Mouse (Mus musculus) telencephalon, adult 2 months (tissue): ENCODE data around the gene Mfap4.

Experiments used
- DNase-seq: peaks from one replicate; pipeline ENCODE4 v3.0.0-alpha.2; 2011; ENCODE audit warnings: low read depth, low spot score

Gene Mfap4

GRCm38 (mm10) chr11:61484613-61485540 is at the start of gene Mfap4:
Gene Mfap4, plus strand, starts transcription at chr11:61485431.
- DNase-seq = peak; percentile 63

- no peak for DNase-seq
Observed at GRCm38 (mm10) chr11:61436298-61436697, 48.9 kb upstream of the Mfap4 start.

GRCm38 (mm10) chr11:61439170-61439569 is 46.1 kb upstream of the Mfap4 start:
- no peak for DNase-seq

GRCm38 (mm10) chr11:61440416-61440815 is 44.8 kb upstream of the Mfap4 start:
- no peak for DNase-seq

- DNase-seq = peak; percentile 75
Observed at GRCm38 (mm10) chr11:61441670-61442069, 43.6 kb upstream of the Mfap4 start.

GRCm38 (mm10) chr11:61443807-61444206 is 41.4 kb upstream of the Mfap4 start:
- no peak for DNase-seq

- DNase-seq = no peak
Observed at GRCm38 (mm10) chr11:61447296-61447695, 37.9 kb upstream of the Mfap4 start.

- DNase-seq = no peak
Observed at GRCm38 (mm10) chr11:61448041-61448440, 37.2 kb upstream of the Mfap4 start.

GRCm38 (mm10) chr11:61448599-61449225 is 36.5 kb upstream of the Mfap4 start:
- no peak for DNase-seq

- DNase-seq = no peak
Observed at GRCm38 (mm10) chr11:61449499-61450292, 35.5 kb upstream of the Mfap4 start.

- DNase-seq = no peak
Observed at GRCm38 (mm10) chr11:61464071-61464470, 21.2 kb upstream of the Mfap4 start.

GRCm38 (mm10) chr11:61465422-61465821 is 19.8 kb upstream of the Mfap4 start:
- no peak for DNase-seq

GRCm38 (mm10) chr11:61468534-61468933 is 16.7 kb upstream of the Mfap4 start:
- DNase-seq = no peak

- no peak for DNase-seq
Observed at GRCm38 (mm10) chr11:61469317-61469917, 15.8 kb upstream of the Mfap4 start.

- DNase-seq = no peak
Observed at GRCm38 (mm10) chr11:61470880-61471279, 14.4 kb upstream of the Mfap4 start.

GRCm38 (mm10) chr11:61473630-61474029 is 11.6 kb upstream of the Mfap4 start:
- DNase-seq = no peak

GRCm38 (mm10) chr11:61476786-61477382 is 8.3 kb upstream of the Mfap4 start:
- DNase-seq = no peak

GRCm38 (mm10) chr11:61477566-61478508 is 7.4 kb upstream of the Mfap4 start:
- no peak for DNase-seq

- no peak for DNase-seq
Observed at GRCm38 (mm10) chr11:61478788-61479187, 6.4 kb upstream of the Mfap4 start.
